Mouse (Mus musculus) CH12.LX (cell line): ENCODE results near the gene Pax5.

Experiments used
- CTCF ChIP-seq, 2 experiments: IDR thresholded peaks in 1 of 2; conservative IDR thresholded peaks in 1 of 2; 2 replicates each; pipeline ENCODE4 v1.5.1; 2011 to 2012; ENCODE audit warnings: low read depth in 2 of 2, low read length in 2 of 2, improper control_type of control experiment in 1 of 2, inconsistent platforms in 1 of 2, mild to moderate bottlenecking in 1 of 2, moderate library complexity in 1 of 2
- E2F4 ChIP-seq: IDR thresholded peaks from 2 replicates; pipeline ENCODE4 v1.6.1; 2011; ENCODE audit warnings: low read depth, low read length, improper control_type of control experiment; ENCODE audit not compliant: insufficient replicate concordance
- HCFC1 ChIP-seq: IDR thresholded peaks from 2 replicates; pipeline ENCODE4 v1.6.1; 2012; ENCODE audit warnings: low read depth, mild to moderate bottlenecking, inconsistent platforms, low read length, improper control_type of control experiment
- MYC ChIP-seq: IDR thresholded peaks from 2 replicates; pipeline ENCODE4 v1.6.1; 2011; ENCODE audit warnings: low read depth, mild to moderate bottlenecking, improper control_type of control experiment, low read length
- POLR2A ChIP-seq: IDR thresholded peaks from 2 replicates; pipeline ENCODE4 v1.6.1; 2011; ENCODE audit warnings: low read depth, mild to moderate bottlenecking, improper control_type of control experiment, low read length
- TCF12 ChIP-seq: IDR thresholded peaks from 2 replicates; pipeline ENCODE4 v1.6.1; 2014; ENCODE audit warnings: low read depth, mild to moderate bottlenecking, inconsistent platforms, low read length, improper control_type of control experiment
- UBTF ChIP-seq: IDR thresholded peaks from 2 replicates; pipeline ENCODE4 v1.6.1; 2012; ENCODE audit warnings: low read depth, mild to moderate bottlenecking, inconsistent platforms, low read length, improper control_type of control experiment, moderate library complexity
- USF1 ChIP-seq: IDR thresholded peaks from 2 replicates; pipeline ENCODE4 v1.6.1; 2014; ENCODE audit warnings: low read depth, mild to moderate bottlenecking, inconsistent platforms, low read length, improper control_type of control experiment
- ZC3H11A ChIP-seq: IDR thresholded peaks from 2 replicates; pipeline ENCODE4 v1.6.1; 2012; ENCODE audit warnings: low read depth, mild to moderate bottlenecking, inconsistent platforms, low read length, improper control_type of control experiment

DNA sequence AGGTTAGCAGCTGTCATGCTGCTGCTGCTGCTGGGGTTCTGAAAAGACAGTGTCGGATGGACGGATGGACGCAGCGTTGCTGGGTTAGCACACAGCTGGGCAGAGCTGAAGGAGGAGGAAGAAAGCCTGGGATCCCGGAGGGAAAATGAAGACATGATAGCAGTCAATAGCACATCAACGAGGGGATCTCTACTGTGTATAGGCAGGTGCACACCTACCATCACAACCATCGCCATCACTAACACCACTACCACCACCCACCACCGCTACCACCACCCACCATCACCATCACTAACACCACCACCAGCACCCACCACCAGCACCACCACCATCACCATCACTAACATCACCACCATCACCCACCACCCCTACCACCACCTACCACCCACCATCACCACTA is 9.8 kb upstream of the Pax5 start:
- TF ChIP-seq POLR2A = no peak
- no peak for TF ChIP-seq ZC3H11A
- no peak for TF ChIP-seq CTCF (conservative IDR thresholded peaks at IDR 0.05 in 1 of 2, IDR thresholded peaks at IDR 0.05 in 1 of 2; ENCODE audit: low read depth in 2 of 2, low read length in 2 of 2)
- TF ChIP-seq HCFC1 = no peak
- no peak for TF ChIP-seq TCF12
- TF ChIP-seq USF1 = no peak
- no peak for TF ChIP-seq UBTF
- no peak for TF ChIP-seq E2F4
- no peak for TF ChIP-seq MYC
